Mouse (Mus musculus): ENCODE measurements at regions not wholly inside any gene's neighbourhood (a gene's known extent, or its start where the extent isn't known, plus 50 kb on each side); places are given as distances from the start of the nearest gene placed in this dataset.

- DNase-seq = no peak
Observed at GRCm38 (mm10) chr9:101439856-101440255, 188.3 kb upstream of the Ppp2r3a start.

DNA sequence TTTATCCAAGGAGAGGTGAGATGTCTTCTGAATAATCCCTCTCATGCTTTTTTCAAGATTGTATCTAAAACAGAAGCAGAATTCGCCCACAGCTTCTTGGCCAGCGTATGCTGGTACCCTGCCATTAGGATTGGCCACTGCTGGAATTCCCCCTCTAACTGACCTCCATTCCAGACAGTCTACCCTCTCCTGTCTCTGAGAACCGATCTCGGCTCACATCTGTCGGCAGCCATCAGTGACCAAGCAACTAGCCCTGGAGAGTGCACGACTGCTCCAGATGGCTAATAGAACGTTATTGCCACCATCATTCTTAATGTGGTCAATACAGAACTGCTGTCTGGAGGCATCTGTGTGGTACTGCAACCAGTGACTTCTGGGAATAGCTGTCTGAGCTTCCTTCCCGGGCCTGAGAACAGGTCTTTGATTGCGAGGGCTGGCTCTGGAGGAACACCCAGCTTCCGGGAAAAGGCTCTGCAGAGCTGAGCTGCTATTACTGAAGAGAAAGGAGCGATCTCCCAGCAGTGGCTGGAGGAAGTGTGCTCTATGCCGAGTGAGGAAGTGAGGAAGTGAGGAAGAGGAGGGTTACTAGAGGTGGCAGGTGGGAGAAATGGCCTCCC lies 187.1 kb upstream of the Ppp2r3a start:
- no peak for DNase-seq

DNA sequence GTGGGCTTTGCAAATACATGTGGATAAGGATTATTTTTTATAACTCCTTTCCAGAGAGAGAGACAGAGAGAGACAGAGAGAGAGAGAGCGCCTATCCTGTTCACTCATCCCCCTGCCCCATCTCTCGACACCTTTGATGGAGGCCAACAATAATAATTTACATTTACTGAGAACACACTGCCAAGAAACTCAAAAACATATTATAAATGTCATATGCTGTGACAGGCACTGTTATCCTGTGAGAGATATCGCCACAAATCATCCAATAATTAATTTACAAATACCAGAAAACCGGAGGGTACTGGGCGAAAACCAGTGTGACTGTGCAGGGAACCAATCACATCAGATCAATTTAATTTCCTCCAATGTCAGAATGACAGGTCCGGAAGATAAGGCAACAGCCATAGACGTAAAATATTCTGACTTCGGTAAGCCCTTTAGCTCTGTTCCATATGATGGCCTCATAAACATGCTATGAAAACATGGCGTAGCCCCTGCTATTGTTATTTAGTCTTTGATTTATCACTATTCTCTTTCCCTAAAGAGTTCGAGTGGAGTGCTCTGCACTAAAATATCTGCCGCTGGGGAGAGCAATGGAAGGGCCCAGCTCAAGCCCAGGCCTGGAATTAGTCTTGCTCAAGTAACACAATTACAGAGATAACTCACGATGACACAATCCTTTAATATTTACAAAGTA lies 173.5 kb upstream of the Ppp2r3a start:
- DNase-seq = no peak

- peak; percentile 31 for DNase-seq
Observed at GRCm38 (mm10) chr9:101423041-101423440, 171.4 kb upstream of the Ppp2r3a start.

DNA sequence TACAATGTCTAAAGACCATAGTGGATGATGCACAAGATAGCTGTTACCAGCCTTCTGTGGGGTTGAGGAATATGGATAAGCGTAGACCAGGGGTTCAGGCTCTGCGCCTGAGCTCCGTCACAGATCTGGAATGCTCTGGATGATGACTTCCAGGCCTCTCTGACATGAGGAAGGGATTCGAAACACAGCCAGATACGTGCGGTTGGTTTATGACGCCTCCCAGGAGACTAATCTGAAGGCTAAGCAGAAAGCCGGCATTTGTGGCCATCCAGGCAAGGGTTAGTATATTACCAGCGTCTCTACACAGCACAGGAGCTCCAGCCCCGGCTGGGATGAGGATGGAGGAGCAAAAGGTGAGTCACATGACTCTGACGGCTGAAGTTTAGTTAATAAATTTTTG lies 170.4 kb upstream of the Ppp2r3a start:
- no peak for DNase-seq

GRCm38 (mm10) chr9:101421136-101421535 lies 169.5 kb upstream of the Ppp2r3a start:
- DNase-seq = no peak

DNA sequence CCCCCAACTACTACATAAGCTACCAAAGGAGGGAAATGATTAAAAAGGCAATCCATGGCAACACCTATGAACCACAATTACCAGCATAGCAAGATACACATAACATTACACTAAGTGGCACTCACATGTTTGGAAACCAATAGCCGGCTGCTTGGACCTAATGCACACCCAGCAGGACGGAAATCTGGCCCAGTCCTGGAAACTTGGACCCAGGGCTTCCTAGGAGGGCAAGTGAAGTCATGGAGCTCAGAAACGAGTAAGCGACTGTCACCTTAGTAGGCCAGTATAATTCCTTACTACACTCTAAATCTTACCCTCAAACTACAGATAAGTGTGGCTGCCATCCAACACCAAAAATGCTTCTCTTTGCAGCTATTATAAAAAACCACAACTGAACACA lies 168.6 kb upstream of the Ppp2r3a start:
- DNase-seq = no peak

DNA sequence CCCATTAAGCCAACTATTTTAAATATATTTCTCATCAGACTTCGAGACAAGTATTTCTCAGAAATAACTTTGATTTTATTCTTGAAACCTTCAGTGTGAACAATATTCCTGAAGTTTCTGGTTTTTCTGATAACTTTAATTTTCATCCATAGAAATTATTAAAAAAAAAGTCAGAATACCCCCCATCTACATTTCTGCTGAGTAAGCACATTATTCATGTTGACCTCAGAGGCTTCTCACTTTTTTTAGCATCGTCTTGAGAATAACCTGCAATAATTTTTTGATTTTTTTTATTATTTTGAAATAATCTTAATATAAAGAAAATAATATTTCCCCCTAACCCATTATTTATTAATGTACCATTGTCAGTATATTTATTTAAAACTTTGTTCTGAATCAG lies 166.1 kb upstream of the Ppp2r3a start:
- DNase-seq = no peak

GRCm38 (mm10) chr9:101416321-101416720 lies 164.7 kb upstream of the Ppp2r3a start:
- DNase-seq = no peak

GRCm38 (mm10) chr9:101413071-101413633 lies 161.6 kb upstream of the Ppp2r3a start:
- no peak for DNase-seq

- DNase-seq = no peak
Observed at GRCm38 (mm10) chr9:101411951-101412350, 160.4 kb upstream of the Ppp2r3a start.

- DNase-seq = no peak
Observed at GRCm38 (mm10) chr9:101411532-101411880, 159.9 kb upstream of the Ppp2r3a start.

- no peak for DNase-seq
Observed at GRCm38 (mm10) chr9:101410783-101411531, 159.4 kb upstream of the Ppp2r3a start.

- DNase-seq = no peak
Observed at GRCm38 (mm10) chr9:101410348-101410747, 158.8 kb upstream of the Ppp2r3a start.

DNA sequence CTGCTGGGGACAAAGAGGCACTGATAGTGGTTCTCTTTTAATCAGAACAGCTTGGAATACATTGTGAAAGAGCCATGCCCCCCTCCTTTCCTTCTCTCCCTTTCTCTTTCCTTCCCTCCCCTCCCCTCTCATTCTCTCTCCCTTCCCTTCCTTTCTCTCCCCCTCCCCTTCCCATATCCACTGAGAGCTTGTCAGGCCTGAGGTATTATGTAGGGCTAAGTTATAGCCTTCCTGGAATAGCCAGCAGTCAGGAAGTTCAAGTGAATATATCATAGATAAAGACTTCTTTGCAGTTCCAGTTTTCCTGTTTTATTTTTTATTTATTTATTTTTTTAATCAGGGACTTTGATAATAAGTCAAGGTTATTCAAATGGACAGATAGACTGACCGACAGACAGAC lies 156.5 kb upstream of the Ppp2r3a start:
- DNase-seq = no peak

DNA sequence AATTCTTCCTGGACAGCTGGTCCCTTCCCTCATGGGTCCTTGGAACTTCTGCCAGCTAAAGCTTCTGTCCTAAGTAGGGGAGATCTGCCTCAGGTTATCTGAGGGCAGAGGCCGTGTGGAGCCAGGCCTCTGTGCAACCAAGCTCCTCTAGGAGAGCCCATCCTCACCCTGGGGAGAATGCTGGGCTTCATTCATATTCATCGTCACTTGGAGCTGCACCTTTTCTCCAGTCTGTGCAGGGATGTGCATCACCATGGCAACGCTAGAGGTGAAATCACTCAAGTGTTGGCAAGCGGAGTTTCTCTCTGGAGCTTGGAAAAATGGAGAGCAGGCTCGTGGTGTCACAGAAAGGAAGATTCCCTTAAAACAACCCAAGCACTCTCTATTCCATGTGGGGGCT lies 155.5 kb upstream of the Ppp2r3a start:
- DNase-seq = peak; percentile 65

- peak; percentile 38 for DNase-seq
Observed at GRCm38 (mm10) chr9:101404441-101405081, 153.0 kb upstream of the Ppp2r3a start.

- no peak for DNase-seq
Observed at GRCm38 (mm10) chr9:101404034-101404433, 152.4 kb upstream of the Ppp2r3a start.

DNA sequence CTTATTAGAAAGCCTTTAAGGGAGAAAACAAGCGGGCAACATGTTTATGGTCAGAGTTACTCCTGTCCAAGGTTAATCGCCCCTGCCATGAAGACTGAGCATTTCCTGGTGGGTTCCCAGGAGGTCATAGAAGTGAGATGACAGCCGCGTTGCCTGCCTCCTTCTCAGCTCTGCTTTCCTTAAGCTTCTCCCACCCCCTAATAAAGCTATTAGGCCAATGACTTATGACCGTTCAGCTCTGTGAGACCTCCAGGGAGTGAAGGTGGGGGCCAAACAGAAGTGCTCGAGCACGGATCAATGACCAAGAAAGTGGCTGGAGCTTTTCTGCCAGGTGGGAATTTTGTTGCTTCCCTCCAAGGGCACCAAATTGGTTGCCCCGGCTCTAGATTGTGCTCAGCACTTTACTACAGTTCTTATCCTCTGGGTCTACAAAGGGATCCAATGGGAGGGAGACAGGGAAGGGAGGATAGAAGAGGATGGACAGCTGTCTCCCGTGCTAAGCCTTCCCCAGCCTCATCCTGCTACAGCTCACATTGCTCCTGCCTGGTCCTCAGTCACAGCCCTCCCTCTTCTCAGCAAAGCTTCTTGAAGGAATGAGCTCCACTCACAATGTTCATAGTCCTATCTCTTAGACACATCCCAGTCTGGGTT lies 151.1 kb upstream of the Ppp2r3a start:
- DNase-seq = no peak

DNA sequence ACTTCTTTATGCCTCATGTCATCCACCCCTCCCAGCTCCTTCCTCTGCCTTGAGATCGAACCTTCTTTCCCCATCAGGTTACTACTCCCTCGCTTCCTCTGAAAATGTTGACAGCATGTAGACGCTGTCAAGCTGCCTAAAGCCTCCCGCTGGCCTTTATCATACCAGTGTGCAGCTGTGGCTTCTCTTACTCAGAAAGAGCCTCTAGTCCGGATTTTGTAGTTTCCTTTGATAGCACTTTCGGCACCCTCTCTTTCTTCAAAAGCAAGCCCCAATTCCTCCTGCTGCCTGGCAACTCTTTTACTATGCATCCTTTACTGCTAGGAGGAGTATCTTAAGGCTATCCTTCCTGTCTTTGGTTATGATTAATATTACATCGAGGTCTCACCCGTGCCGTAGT lies 149.8 kb upstream of the Ppp2r3a start:
- no peak for DNase-seq

GRCm38 (mm10) chr9:101398858-101399257 lies 147.3 kb upstream of the Ppp2r3a start:
- DNase-seq = no peak

GRCm38 (mm10) chr9:101369380-101369779 lies 117.8 kb upstream of the Ppp2r3a start:
- DNase-seq = no peak

- no peak for DNase-seq
Observed at GRCm38 (mm10) chr9:101356607-101357006, 105.0 kb upstream of the Ppp2r3a start.
